Mouse (Mus musculus): Measurements from ENCODE around the gene B3galt4. TPM values are rescaled to one million over a fixed set of nuclear protein-coding genes. Genes with fewer than 3 reads are reported as not detected.
"Not testable (repeated sequence)": the region's sequence is repeated elsewhere in the genome, so short reads cannot be mapped to it uniquely, and the experiment has no call there.

Gene B3galt4
- total RNA-seq, 2 experiments from 2014 or later = 2.7 to 3.7 TPM

GRCm38 (mm10) chr17:33969394-33969793, 18.1 kb upstream of the B3galt4 start:
- DNase-seq = no peak
- intact Hi-C loops (cut with DNase I) = loop anchor here (2.0 kb wide), 1 partner anchor 13 kb away; no protein-coding TSS in a partner anchor

GRCm38 (mm10) chr17:33968927-33969326, 17.6 kb upstream of the B3galt4 start:
- peak in 1 of 2 experiments; percentile 55 for DNase-seq
- intact Hi-C loops (cut with DNase I) = loop anchor here (2.0 kb wide), 1 partner anchor 14 kb away; no protein-coding TSS in a partner anchor

- peak; percentile 80 to 86 for DNase-seq
- intact Hi-C loops (cut with DNase I) = loop anchor here (2.0 kb wide), 1 partner anchor 14 kb away; no protein-coding TSS in a partner anchor
Measured at GRCm38 (mm10) chr17:33968489-33968888, 17.2 kb upstream of the B3galt4 start.

- intact Hi-C loops (cut with DNase I) = loop anchor here (1.0 kb wide), 1 partner anchor 1325 kb away; no protein-coding TSS in a partner anchor
Measured at GRCm38 (mm10) chr17:33965846-33966550, 14.7 kb upstream of the B3galt4 start.

GRCm38 (mm10) chr17:33965082-33965845, 14.0 kb upstream of the B3galt4 start:
- intact Hi-C loops (cut with DNase I) = loop anchor here (1.0 kb wide), 1 partner anchor 1326 kb away; no protein-coding TSS in a partner anchor

More at GRCm38 (mm10) chr17:33965846-33966550, 14.7 kb upstream of the B3galt4 start:
- DNase-seq = no peak

GRCm38 (mm10) chr17:33962876-33963275, 11.6 kb upstream of the B3galt4 start:
- no peak for DNase-seq
- intact Hi-C loops (cut with DNase I) = no loop called here

More at GRCm38 (mm10) chr17:33965082-33965845, 14.0 kb upstream of the B3galt4 start:
- DNase-seq = no peak

GRCm38 (mm10) chr17:33959948-33960347, 8.7 kb upstream of the B3galt4 start:
- intact Hi-C loops (cut with DNase I) = no loop called here
- no peak for DNase-seq

- DNase-seq = no peak
- intact Hi-C loops (cut with DNase I) = no loop called here
Measured at GRCm38 (mm10) chr17:33959135-33959534, 7.8 kb upstream of the B3galt4 start.

GRCm38 (mm10) chr17:33958451-33958850, 7.2 kb upstream of the B3galt4 start:
- intact Hi-C loops (cut with DNase I) = no loop called here
- DNase-seq = no peak

GRCm38 (mm10) chr17:33957493-33957892, 6.2 kb upstream of the B3galt4 start:
- no peak for DNase-seq
- intact Hi-C loops (cut with DNase I) = no loop called here

GRCm38 (mm10) chr17:33956336-33956735, 5.0 kb upstream of the B3galt4 start:
- intact Hi-C loops (cut with DNase I) = no loop called here

GRCm38 (mm10) chr17:33955555-33956214, 4.4 kb upstream of the B3galt4 start, which contains the start of the genes Vps52 and Rps18:
Gene Vps52, plus strand, starts transcription at chr17:33955812.
Gene Rps18, minus strand, starts transcription at chr17:33956001.
- intact Hi-C loops (cut with DNase I) = no loop called here

More at GRCm38 (mm10) chr17:33956336-33956735, 5.0 kb upstream of the B3galt4 start:
- no peak for DNase-seq

GRCm38 (mm10) chr17:33954646-33955554, 3.6 kb upstream of the B3galt4 start:
- no peak for DNase-seq
- intact Hi-C loops (cut with DNase I) = no loop called here

More at GRCm38 (mm10) chr17:33955555-33956214, 4.4 kb upstream of the B3galt4 start, which contains the start of the genes Vps52 and Rps18:
- peak; percentile 98 for DNase-seq

- no peak for DNase-seq
- intact Hi-C loops (cut with DNase I) = no loop called here
Measured at GRCm38 (mm10) chr17:33953961-33954565, 2.8 kb upstream of the B3galt4 start.

- intact Hi-C loops (cut with DNase I) = no loop called here
Measured at GRCm38 (mm10) chr17:33953310-33953709, 2.0 kb upstream of the B3galt4 start.

GRCm38 (mm10) chr17:33952879-33953278, 1.6 kb upstream of the B3galt4 start:
- intact Hi-C loops (cut with DNase I) = no loop called here
- no peak for DNase-seq

More at GRCm38 (mm10) chr17:33953310-33953709, 2.0 kb upstream of the B3galt4 start:
- DNase-seq = no peak

- intact Hi-C loops (cut with DNase I); DNase-seq: not testable (repeated sequence)
Measured at GRCm38 (mm10) chr17:33952015-33952414, 727 bp upstream of the B3galt4 start.

- DNase-seq = no peak
- intact Hi-C loops (cut with DNase I) = no loop called here
Measured at GRCm38 (mm10) chr17:33950131-33950625, 1.1 kb downstream of the B3galt4 start.

All from heart, postnatal 10 days (tissue).